Mouse (Mus musculus) olfactory bulb, adult 2 months (tissue): ENCODE data around the gene Tada2b.

Source experiments
- CTCF ChIP-seq: fragments of 200-500 bp; IDR thresholded peaks from 2 replicates; pipeline ENCODE4 v1.5.1; 2012; ENCODE audit warnings: low read depth, mild to moderate bottlenecking, low read length, moderate library complexity; ENCODE audit not compliant: insufficient read depth
- POLR2A ChIP-seq: fragments of 200-500 bp; IDR thresholded peaks from 2 replicates; pipeline ENCODE4 v1.6.1; 2012; ENCODE audit warnings: mild to moderate bottlenecking, low read depth, low read length, moderate library complexity; ENCODE audit not compliant: insufficient read depth

DNA sequence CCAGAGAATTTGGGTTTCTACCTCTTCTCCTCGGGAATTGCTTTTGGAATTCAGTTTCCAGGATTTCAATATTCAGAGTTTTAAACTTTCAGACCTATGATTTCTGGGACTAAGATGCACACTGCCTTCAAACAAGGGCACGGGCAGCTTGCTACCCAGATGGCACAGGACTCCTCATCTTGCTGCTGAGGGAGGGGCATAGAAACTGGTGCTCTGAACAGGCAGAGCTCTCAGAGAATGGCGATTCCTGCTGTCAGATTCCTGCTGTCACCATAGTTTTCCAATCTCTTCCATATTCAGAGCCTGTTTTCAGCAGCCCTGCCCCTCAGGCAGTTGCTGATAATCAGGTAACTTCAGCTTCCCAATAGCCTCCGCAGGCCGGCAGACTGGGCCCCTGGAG lies 31.5 kb upstream of the Tada2b start:
- TF ChIP-seq POLR2A (no peak), CTCF (no peak)
